Mouse (Mus musculus) gastrocnemius, adult 8-10 months (tissue): ENCODE results near the gene Fastk. TPM values are rescaled to one million over a fixed set of nuclear protein-coding genes. Genes with fewer than 3 reads are reported as not detected.

Source experiments
- DNase-seq, 2 experiments: peaks; one replicate each; pipeline ENCODE4 v3.0.0; 2022; ENCODE audit warnings: low spot score in 2 of 2
- total RNA-seq, 4 experiments: library from RNA; stranded (reverse); gene quantifications; 2 replicates each; pipeline ENCODE4 v1.2.4; 2022

Fastk gene
- total RNA-seq, 4 experiments from 2014 or later = 188 to 243 (median 221) TPM

DNA sequence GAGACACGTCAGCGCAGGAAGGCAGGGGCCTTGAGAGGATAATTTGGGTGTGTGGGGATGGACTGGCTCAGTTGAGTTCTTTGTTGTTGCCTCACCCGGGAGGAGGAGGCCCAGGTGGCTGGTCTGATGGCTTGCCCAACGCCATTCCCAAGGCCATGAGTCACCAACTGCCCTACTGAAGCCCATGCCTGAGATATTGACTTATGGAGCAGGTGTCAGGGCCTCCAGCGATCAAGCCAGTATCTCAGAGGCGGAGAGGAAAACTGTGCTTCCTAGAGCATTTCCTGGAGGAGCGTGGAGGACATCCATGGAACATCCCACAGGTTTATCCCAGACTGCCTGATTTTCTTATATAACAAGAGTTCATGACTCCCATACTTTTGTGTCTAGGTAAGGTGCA lies 52.4 kb downstream of the Fastk start:
- no peak for DNase-seq

DNA sequence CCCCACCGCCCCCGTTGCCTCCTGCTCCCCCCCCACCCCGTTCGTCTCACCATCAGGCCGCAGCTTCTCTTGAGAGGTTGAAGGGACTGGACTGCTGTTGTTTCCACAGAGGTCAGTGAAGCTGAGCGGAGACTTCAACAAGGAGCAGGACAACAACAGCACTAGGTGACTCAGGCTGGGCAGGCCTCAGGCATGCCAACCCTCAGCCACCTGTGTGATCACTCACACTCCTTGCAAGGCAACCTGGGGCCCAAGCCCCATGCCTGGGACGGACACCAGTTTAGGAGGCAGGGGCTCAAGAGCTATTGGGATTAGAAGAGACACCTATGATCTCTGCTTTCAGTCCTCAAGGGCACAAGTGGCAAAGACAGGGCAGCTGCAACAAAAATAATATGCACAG lies 53.2 kb downstream of the Fastk start, which contains the start of gene Atg9b:
TSS of gene Atg9b (minus strand) at position 280 of the 400 bp plus-strand sequence.
- DNase-seq = no peak

DNA sequence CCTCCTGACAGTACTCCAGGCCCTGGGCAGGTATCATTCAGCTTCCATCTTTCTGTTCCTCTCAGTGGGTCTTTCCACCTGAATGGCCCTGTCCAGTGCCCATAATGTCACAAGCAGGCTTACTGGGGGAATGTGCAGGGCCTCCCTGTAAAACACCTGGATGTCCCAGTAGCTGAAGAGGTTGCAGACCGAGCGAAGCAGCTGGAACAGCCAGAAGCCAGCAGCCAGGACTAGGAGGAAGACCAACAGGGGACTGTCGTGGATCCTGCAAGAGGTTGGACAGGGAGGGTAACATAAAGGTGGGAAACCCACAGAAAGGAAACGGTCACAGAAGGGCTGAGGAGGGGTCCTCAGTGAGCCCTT lies 55.4 kb downstream of the Fastk start:
- no peak for DNase-seq

DNA sequence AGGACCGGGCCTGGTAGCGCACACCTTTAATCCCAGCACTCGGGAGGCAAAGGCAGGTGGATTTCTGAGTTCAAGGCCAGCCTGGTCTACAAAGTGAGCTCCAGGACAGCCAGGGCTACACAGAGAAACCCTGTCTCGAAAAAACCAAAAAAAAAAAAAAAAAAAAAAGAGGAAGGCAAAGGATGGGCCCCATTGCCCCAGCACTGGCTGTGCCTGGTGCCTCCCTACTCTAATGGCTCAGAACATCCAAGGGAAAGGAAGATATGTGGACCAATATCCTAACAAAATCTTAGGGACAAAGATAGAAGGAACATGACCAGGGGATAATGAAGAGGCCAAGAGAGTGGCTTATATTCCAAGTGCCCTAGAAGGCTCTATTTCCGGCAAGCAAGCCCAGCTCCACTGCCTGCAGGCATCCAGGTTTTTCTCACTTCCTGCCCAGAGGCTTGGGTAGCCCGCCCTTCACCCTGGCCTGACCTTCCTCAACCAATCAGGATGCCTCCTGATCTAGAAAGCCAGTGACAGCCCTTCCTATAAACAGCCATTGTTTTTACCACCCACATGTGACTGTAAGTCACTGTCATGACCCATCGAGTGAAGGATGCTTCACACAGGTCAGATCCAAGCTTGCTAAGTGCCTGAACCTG lies 56.0 kb downstream of the Fastk start:
- no peak for DNase-seq

Other genes starting within 250 kb of the Fastk start
- 1 to 10 TPM in 2 of 4 experiments, under 1 TPM in 2; 0.54 to 1.8 (median 1.2) TPM for gene Kcnh2, start 93.7 kb downstream of the Fastk start, total RNA-seq
- gene Nos3, start 80.5 kb downstream of the Fastk start, total RNA-seq = 1 to 10 TPM; 3.2 to 5.8 (median 4.0) TPM
- gene Atg9b, start 53.1 kb downstream of the Fastk start, total RNA-seq = under 1 TPM in 1 of 4 experiments, not detected in 3; 0.22 TPM
- gene Abcb8, start 51.6 kb downstream of the Fastk start, total RNA-seq = 10 to 100 TPM; 34.7 to 40.0 (median 38.8) TPM
- gene Asic3, start 31.9 kb downstream of the Fastk start, total RNA-seq = under 1 TPM in 1 of 4 experiments, not detected in 3; 0.34 TPM
- 10 to 100 TPM in 3 of 4 experiments, 1 to 10 TPM in 1; 9.3 to 12.6 (median 10.7) TPM for gene Cdk5, start 21.8 kb downstream of the Fastk start, total RNA-seq
- 10 to 100 TPM; 10.7 to 14.5 (median 12.6) TPM for gene Slc4a2, start 21.4 kb downstream of the Fastk start, total RNA-seq
- 10 to 100 TPM; 18.4 to 19.9 (median 19.3) TPM for gene Tmub1, start 2.6 kb upstream of the Fastk start, total RNA-seq
- gene Agap3, start 6.9 kb upstream of the Fastk start, total RNA-seq = 10 to 100 TPM; 79.7 to 89.0 (median 83.6) TPM
- not detected for gene Gbx1, start 81.9 kb upstream of the Fastk start, total RNA-seq
- gene Asb10, start 95.7 kb upstream of the Fastk start, total RNA-seq = 100 to 1,000 TPM; 101 to 130 (median 119) TPM
- not detected for gene 4931409K22Rik, start 111.5 kb upstream of the Fastk start, total RNA-seq
- 100 to 1,000 TPM; 114 to 132 (median 122) TPM for gene Abcf2, start 132.2 kb upstream of the Fastk start, total RNA-seq
- 10 to 100 TPM in 3 of 4 experiments, 1 to 10 TPM in 1; 8.5 to 14.5 (median 12.4) TPM for gene Chpf2, start 141.5 kb upstream of the Fastk start, total RNA-seq
- 100 to 1,000 TPM; 207 to 267 (median 221) TPM for gene Smarcd3, start 179.1 kb upstream of the Fastk start, total RNA-seq
- 10 to 100 TPM; 30.6 to 36.8 (median 34.1) TPM for gene Nub1, start 240.2 kb upstream of the Fastk start, total RNA-seq